Mouse (Mus musculus): ENCODE measurements around the gene Shisal2a. TPM values are rescaled to one million over a fixed set of nuclear protein-coding genes. Genes with fewer than 3 reads are reported as not detected.

Shisal2a gene
- total and polyA plus RNA-seq, 3 experiments = not detected

- DNase-seq (ENCODE audit: extremely low read depth) = no peak
- H3K9ac ChIP-seq (ENCODE audit: insufficient read depth, low read depth) = no peak overlapping the region
- H3K4me3 ChIP-seq (replicated peaks in 1 of 3; ENCODE audit: low read depth in 2 of 3, low read length in 2 of 3, poor library complexity in 1 of 3) = no peak overlapping the region
- H3K27me3 ChIP-seq (replicated peaks) = no peaks in the 10 kb centered on the region
- TF ChIP-seq E2F4 (IDR thresholded peaks at IDR 0.05; ENCODE audit: insufficient replicate concordance, low read depth, low read length) (no peak), CHD1 (IDR thresholded peaks at IDR 0.05; ENCODE audit: low read depth, low read length) (no peak), EP300 (IDR thresholded peaks at IDR 0.05; ENCODE audit: low read length) (no peak), USF2 (conservative IDR thresholded peaks at IDR 0.05; ENCODE audit: low read depth, low read length) (no peak), TCF12 (IDR thresholded peaks at IDR 0.05; ENCODE audit: low read depth, low read length) (no peak), MAX (IDR thresholded peaks at IDR 0.05; ENCODE audit: low read length) (no peak), SMC3 (IDR thresholded peaks at IDR 0.05; ENCODE audit: low read depth, low read length) (no peak), ELF1 (IDR thresholded peaks at IDR 0.05; ENCODE audit: low read depth, low read length) (no peak), NRF1 (IDR thresholded peaks at IDR 0.05; ENCODE audit: low read depth, low read length) (no peak), RAD21 (IDR thresholded peaks at IDR 0.05; ENCODE audit: low read depth, low read length) (no peak), JUND (conservative IDR thresholded peaks at IDR 0.05; ENCODE audit: low read depth, low read length) (no peak), MAZ (IDR thresholded peaks at IDR 0.05; ENCODE audit: low read depth, low read length) (no peak), MAFK (IDR thresholded peaks at IDR 0.05; ENCODE audit: insufficient replicate concordance, low read length) (no peak), ETS1 (conservative IDR thresholded peaks at IDR 0.05; ENCODE audit: low read depth, low read length) (no peak), NELFE (IDR thresholded peaks at IDR 0.05; ENCODE audit: low read depth, low read length) (no peak), TBP (conservative IDR thresholded peaks at IDR 0.05; ENCODE audit: low read depth, low read length) (no peak), UBTF (IDR thresholded peaks at IDR 0.05; ENCODE audit: low read depth, low read length) (no peak), CTCF (conservative IDR thresholded peaks at IDR 0.05 in 1 of 2, IDR thresholded peaks at IDR 0.05 in 1 of 2; ENCODE audit: low read depth in 2 of 2, low read length in 2 of 2) (no peak)
- dilution Hi-C loops (cut with MboI; ENCODE audit: extremely low pct_ligation_motif_present, extremely low pct_unique_long_range_greater_than_20kb, low sequenced_read_pairs) = no loop called here
- H3K9me3 ChIP-seq (replicated peaks; ENCODE audit: low read length) = no peaks in the 10 kb centered on the region
- peaks cover 8 to 47% of the 10 kb centered on the region in 2 experiments for H3K4me1 ChIP-seq (ENCODE audit: control insufficient read depth in 1 of 2, insufficient read depth in 2 of 2)
- no peak overlapping the region for H3K27ac ChIP-seq (ENCODE audit: insufficient read depth, low read depth)
- no peaks in the 10 kb centered on the region for H3K36me3 ChIP-seq (replicated peaks in 1 of 2; ENCODE audit: control insufficient read depth in 1 of 2, insufficient read depth in 1 of 2, low read length in 1 of 2)
- H3K4me2 ChIP-seq (ENCODE audit: insufficient read depth, low read depth, poor library complexity, severe bottlenecking) = no peak overlapping the region
- H3K79me2 ChIP-seq (replicated peaks; ENCODE audit: control insufficient read depth, extremely low read depth, insufficient read depth, poor library complexity, severe bottlenecking) = no peaks in the 10 kb centered on the region
- in situ Hi-C loops (cut with MboI; ENCODE audit: low pct_ligation_motif_present, low pct_unique_long_range_greater_than_20kb, low sequenced_read_pairs) = loop anchor here (25.0 kb wide), 1 partner anchor 213 kb away; no protein-coding TSS in a partner anchor
Observed at GRCm38 (mm10) chr4:108349064-108349463, 34.1 kb downstream of the Shisal2a start.

GRCm38 (mm10) chr4:108348256-108348875 is 34.8 kb downstream of the Shisal2a start:
- H3K9me3 ChIP-seq (replicated peaks; ENCODE audit: low read length) = no peaks in the 10 kb centered on the region
- no peak overlapping the region for H3K9ac ChIP-seq (ENCODE audit: insufficient read depth, low read depth)
- H3K4me2 ChIP-seq (ENCODE audit: insufficient read depth, low read depth, poor library complexity, severe bottlenecking) = no peak overlapping the region
- DNase-seq (ENCODE audit: extremely low read depth) = no peak
- H3K4me3 ChIP-seq (replicated peaks in 1 of 3; ENCODE audit: low read depth in 2 of 3, low read length in 2 of 3, poor library complexity in 1 of 3) = no peak overlapping the region
- no peaks in the 10 kb centered on the region for H3K36me3 ChIP-seq (replicated peaks in 1 of 2; ENCODE audit: control insufficient read depth in 1 of 2, insufficient read depth in 1 of 2, low read length in 1 of 2)
- no peaks in the 10 kb centered on the region for H3K27me3 ChIP-seq (replicated peaks)
- in situ Hi-C loops (cut with MboI; ENCODE audit: low pct_ligation_motif_present, low pct_unique_long_range_greater_than_20kb, low sequenced_read_pairs) (loop anchor here (25.0 kb wide), 1 partner anchor 214 kb away; no protein-coding TSS in a partner anchor), dilution Hi-C loops (cut with MboI; ENCODE audit: extremely low pct_ligation_motif_present, extremely low pct_unique_long_range_greater_than_20kb, low sequenced_read_pairs) (no loop called here)
- H3K79me2 ChIP-seq (replicated peaks; ENCODE audit: control insufficient read depth, extremely low read depth, insufficient read depth, poor library complexity, severe bottlenecking) = no peaks in the 10 kb centered on the region
- peaks cover 8 to 46% of the 10 kb centered on the region in 2 experiments for H3K4me1 ChIP-seq (ENCODE audit: control insufficient read depth in 1 of 2, insufficient read depth in 2 of 2)
- TF ChIP-seq CTCF (conservative IDR thresholded peaks at IDR 0.05 in 1 of 2, IDR thresholded peaks at IDR 0.05 in 1 of 2; ENCODE audit: low read depth in 2 of 2, low read length in 2 of 2) (no peak), MXI1 (IDR thresholded peaks at IDR 0.05; ENCODE audit: low read depth, low read length) (no peak), MAZ (IDR thresholded peaks at IDR 0.05; ENCODE audit: low read depth, low read length) (no peak), RAD21 (IDR thresholded peaks at IDR 0.05; ENCODE audit: low read depth, low read length) (no peak), BHLHE40 (IDR thresholded peaks at IDR 0.05; ENCODE audit: low read depth, low read length) (no peak), JUND (conservative IDR thresholded peaks at IDR 0.05; ENCODE audit: low read depth, low read length) (no peak), JUN (IDR thresholded peaks at IDR 0.05; ENCODE audit: insufficient read depth, low read depth, low read length) (no peak), USF2 (conservative IDR thresholded peaks at IDR 0.05; ENCODE audit: low read depth, low read length) (no peak), KAT2A (IDR thresholded peaks at IDR 0.05; ENCODE audit: insufficient replicate concordance, low read length) (no peak), ZKSCAN1 (IDR thresholded peaks at IDR 0.05; ENCODE audit: borderline replicate concordance, low read depth, low read length) (no peak), MYC (IDR thresholded peaks at IDR 0.05; ENCODE audit: low read depth, low read length) (no peak), SMC3 (IDR thresholded peaks at IDR 0.05; ENCODE audit: low read depth, low read length) (no peak), ZNF384 (IDR thresholded peaks at IDR 0.05; ENCODE audit: low read depth, low read length) (no peak), RCOR1 (conservative IDR thresholded peaks at IDR 0.05; ENCODE audit: low read depth, low read length) (no peak), TCF12 (IDR thresholded peaks at IDR 0.05; ENCODE audit: low read depth, low read length) (no peak), ELF1 (IDR thresholded peaks at IDR 0.05; ENCODE audit: low read depth, low read length) (no peak), CHD1 (IDR thresholded peaks at IDR 0.05; ENCODE audit: low read depth, low read length) (no peak), USF1 (IDR thresholded peaks at IDR 0.05; ENCODE audit: low read depth, low read length) (no peak), UBTF (IDR thresholded peaks at IDR 0.05; ENCODE audit: low read depth, low read length) (no peak)
- no peak overlapping the region for H3K27ac ChIP-seq (ENCODE audit: insufficient read depth, low read depth)

Measured in CH12.LX (cell line).